Mouse (Mus musculus) left cerebral cortex, adult 2 months (tissue): ENCODE results near the gene Fbl. TPM values are rescaled to one million over a fixed set of nuclear protein-coding genes. Genes with fewer than 3 reads are reported as not detected.
"Not testable (repeated sequence)": the region's sequence is repeated elsewhere in the genome, so short reads cannot be mapped to it uniquely, and the experiment has no call there.

ENCODE experiments used
- DNase-seq, 2 experiments: peaks; one replicate each; pipeline ENCODE4 v3.0.0; 2021 to 2022; ENCODE audit warnings: low spot score in 2 of 2, mixed read lengths in 1 of 2; ENCODE audit errors: extremely low spot score in 1 of 2
- H3K27ac ChIP-seq: fragments of 200-600 bp; 2 replicates; pipeline ENCODE4 v1.8.1; 2022
- H3K4me3 ChIP-seq: fragments of 200-600 bp; 2 replicates; pipeline ENCODE4 v1.8.1; 2022
- CTCF ChIP-seq: fragments of 200-600 bp; IDR thresholded peaks from 2 replicates; pipeline ENCODE4 v1.8.1; 2022; ENCODE audit warnings: antibody characterized with exemption, mild to moderate bottlenecking, moderate library complexity
- intact Hi-C: fragments of 180-260 bp; cut with DNase I; formaldehyde crosslinking; loops from one replicate; pipeline ENCODE4 v1.15.1; 2025
- total RNA-seq, 2 experiments: library from RNA; stranded (reverse); gene quantifications; 2 replicates each; pipeline ENCODE4 v1.2.3; 2021

Fbl gene
- total RNA-seq, 2 experiments from 2014 or later: 50.0 to 52.1 TPM

GRCm38 (mm10) chr7:28196528-28196927, 27.0 kb downstream of the Fbl start:
- intact Hi-C loops: no loop called here
- Histone ChIP-seq H3K4me3 (no peak overlapping the region), H3K27ac (no peak overlapping the region)
- no peak for DNase-seq
- no peak for TF ChIP-seq CTCF

- intact Hi-C loops: no loop called here
- no peak for DNase-seq
- no peak for TF ChIP-seq CTCF
- Histone ChIP-seq H3K4me3 (no peak overlapping the region), H3K27ac (no peak overlapping the region)
Measured at GRCm38 (mm10) chr7:28199054-28199453, 29.5 kb downstream of the Fbl start.

GRCm38 (mm10) chr7:28203207-28204108, 33.9 kb downstream of the Fbl start:
- no peak for TF ChIP-seq CTCF
- intact Hi-C loops: no loop called here
- Histone ChIP-seq H3K4me3 (no peak overlapping the region), H3K27ac (no peak overlapping the region)
- no peak for DNase-seq

- no peak for DNase-seq
- TF ChIP-seq CTCF: peak; percentile 39
- intact Hi-C loops: loop anchor here (5.0 kb wide), 1 partner anchor 61 kb away; the partner anchor contains the start of gene Eid2
- Histone ChIP-seq H3K4me3 (no peak overlapping the region), H3K27ac (no peak overlapping the region)
Measured at GRCm38 (mm10) chr7:28206044-28206600, 36.6 kb downstream of the Fbl start.

DNA sequence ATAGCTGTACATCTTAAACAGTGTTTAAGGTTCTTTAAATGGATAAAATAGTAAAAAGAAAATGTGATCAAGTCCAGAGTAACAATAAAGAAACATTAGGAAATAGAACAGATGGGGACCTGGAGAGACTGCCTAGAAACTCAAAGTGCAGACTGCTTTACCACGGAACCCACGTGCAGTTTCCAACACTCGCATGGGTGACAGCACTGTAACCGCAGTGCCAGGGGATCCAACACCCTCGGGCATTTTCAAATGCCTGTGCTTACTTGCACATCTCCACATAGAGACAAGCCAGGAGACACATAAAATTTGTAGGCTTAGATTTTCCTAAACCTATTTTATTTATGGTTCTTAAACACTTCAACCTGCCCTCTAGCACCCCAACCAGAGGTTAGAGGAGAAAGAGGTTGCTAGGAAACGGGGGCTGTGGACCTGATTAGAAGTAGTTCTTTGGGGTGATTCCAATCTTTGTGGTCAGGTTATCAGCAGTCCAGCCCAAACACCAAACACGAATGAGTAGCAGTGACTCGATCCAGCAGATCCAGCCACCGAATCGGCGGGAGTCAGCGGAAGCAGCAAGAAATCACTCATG, 39.0 kb downstream of the Fbl start:
- DNase-seq: no peak
- Histone ChIP-seq H3K27ac (peak overlapping the region; percentile 45; the same call in 1 of the 2 replicates), H3K4me3 (peak overlapping the region; percentile 13)
- TF ChIP-seq CTCF: no peak
- intact Hi-C loops: loop anchor here (5.0 kb wide), 1 partner anchor 59 kb away; the partner anchor contains the start of gene Eid2

DNA sequence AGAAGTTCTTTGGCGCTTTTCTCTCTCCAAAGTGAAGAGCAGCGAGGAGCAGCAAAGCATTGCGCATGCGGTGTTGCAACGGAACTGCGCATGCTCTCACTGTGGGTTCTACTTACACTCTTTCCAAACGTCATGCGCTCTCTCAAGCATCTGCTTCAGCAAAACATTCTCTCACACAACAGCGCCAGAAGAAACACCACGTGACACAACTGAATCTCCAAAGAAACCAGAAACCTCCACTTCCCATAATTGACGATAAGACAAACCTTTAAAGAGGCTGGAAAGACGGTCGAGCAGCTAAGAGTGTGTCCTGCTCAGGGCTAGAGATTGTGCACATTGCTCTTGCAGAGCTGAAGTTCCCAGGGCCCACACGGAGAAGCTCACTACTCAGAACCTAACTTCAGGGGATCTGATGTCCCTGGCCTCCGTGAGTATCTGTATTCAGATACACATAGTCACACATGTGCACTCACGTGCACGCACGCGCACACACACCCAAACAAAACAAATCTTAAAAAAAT, 39.5 kb downstream of the Fbl start:
- Histone ChIP-seq H3K27ac (peak overlapping the region; percentile 38; the same call in 1 of the 2 replicates), H3K4me3 (peak overlapping the region; percentile 13)
- no peak for TF ChIP-seq CTCF
- intact Hi-C loops: loop anchor here (5.0 kb wide), 1 partner anchor 58 kb away; the partner anchor contains the start of gene Eid2
- DNase-seq: peak; percentile 62 to 66

DNA sequence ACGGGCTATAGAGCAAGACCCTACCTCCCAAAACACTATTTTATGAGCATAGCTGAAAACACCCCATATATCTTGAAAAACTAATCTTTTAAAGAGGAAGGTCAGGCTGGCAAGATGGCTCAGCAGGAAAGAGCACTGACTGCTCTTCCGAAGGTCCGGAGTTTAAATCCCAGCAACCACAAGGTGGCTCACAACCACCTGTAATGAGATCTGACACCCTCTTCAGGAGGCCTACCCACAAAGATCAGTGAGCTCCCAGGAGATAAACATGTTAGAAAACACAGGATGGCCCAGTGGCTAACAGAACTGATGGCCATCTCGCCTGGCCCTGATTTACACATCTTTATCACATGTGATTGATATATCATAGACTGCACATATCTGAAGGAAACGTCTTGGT, 41.2 kb downstream of the Fbl start:
- no peak overlapping the region for H3K4me3 ChIP-seq
- intact Hi-C loops: loop anchor here (5.0 kb wide), 1 partner anchor 63 kb away; no protein-coding TSS in a partner anchor
- no peak overlapping the region for H3K27ac ChIP-seq
- TF ChIP-seq CTCF: no peak; the same call in none of the 2 replicates
- no peak for DNase-seq

- Histone ChIP-seq H3K27ac (no peak overlapping the region), H3K4me3 (no peak overlapping the region)
- intact Hi-C loops: loop anchor here (5.0 kb wide), 1 partner anchor 67 kb away; no protein-coding TSS in a partner anchor
- peak; percentile 46 to 62 for DNase-seq
- peak; percentile 72 for TF ChIP-seq CTCF
Measured at GRCm38 (mm10) chr7:28214142-28214541, 44.6 kb downstream of the Fbl start.

DNA sequence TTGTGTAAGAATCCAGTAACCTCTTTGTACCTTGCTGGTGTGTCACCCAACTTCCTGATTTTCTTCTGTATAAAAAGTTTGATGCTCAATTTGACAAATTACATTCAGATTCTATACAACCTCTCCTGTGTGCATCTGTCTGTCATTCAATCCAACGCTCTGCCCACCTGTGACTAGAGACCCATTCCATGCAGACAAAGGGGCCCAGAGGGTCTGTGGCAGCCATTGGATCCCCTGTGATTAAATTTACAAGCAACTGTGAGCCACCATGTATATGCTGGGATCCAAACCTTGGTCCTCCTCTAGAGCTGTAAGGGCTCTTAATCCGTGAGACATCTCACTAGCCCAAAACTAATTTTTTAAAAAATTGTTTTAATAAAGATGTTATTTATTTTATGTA, 46.4 kb downstream of the Fbl start:
- H3K27ac ChIP-seq, DNase-seq, intact Hi-C loops, H3K4me3 ChIP-seq: not testable (repeated sequence)

GRCm38 (mm10) chr7:28217811-28218210, 48.3 kb downstream of the Fbl start:
- intact Hi-C loops, DNase-seq, H3K4me3 ChIP-seq, H3K27ac ChIP-seq: not testable (repeated sequence)

DNA sequence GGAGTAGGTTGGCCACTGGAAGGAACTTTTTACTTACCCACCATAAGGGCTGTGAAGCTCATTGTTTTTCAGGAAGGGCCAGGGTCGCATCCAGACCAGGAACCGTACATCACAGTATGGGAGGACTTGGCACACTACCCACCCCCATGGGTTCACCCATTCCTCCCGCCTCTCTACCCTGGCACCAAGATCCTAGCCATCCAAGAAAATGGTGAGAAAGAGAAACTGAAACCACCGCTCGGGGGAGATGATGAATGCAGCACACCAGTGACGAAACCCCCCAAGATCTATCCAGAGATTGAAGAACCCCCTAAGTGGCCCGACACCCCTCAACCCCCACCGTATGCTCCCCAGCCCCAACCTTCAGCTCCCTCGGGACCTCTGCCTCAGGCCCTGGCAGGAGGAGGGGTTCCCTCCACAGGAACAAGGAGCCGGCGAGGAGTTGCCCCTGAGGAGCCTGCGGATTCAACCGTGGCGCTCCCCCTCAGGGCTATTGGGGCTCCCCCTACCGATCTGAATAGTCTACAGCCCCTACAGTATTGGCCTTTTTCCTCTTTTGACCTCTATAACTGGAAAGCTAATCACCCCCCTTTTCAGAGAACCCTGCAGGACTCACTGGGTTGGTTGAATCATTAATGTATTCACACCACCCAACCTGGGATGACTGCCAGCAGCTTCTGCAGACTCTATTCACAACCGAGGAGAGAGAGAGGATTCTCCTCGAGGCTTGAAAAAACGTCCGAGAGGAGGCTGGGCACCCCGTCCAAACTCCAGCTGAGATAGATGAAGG, 49.6 kb downstream of the Fbl start:
- H3K4me3 ChIP-seq, intact Hi-C loops, H3K27ac ChIP-seq: not testable (repeated sequence)
- peak; percentile 42 to 62 for DNase-seq

GRCm38 (mm10) chr7:28226836-28227235, 57.3 kb downstream of the Fbl start:
- H3K4me3 ChIP-seq, H3K27ac ChIP-seq, DNase-seq, intact Hi-C loops: not testable (repeated sequence)

- intact Hi-C loops, H3K27ac ChIP-seq, DNase-seq, H3K4me3 ChIP-seq: not testable (repeated sequence)
Measured at GRCm38 (mm10) chr7:28227421-28227820, 57.9 kb downstream of the Fbl start.
